Mouse (Mus musculus): ENCODE results near the gene Ostm1.

DNA sequence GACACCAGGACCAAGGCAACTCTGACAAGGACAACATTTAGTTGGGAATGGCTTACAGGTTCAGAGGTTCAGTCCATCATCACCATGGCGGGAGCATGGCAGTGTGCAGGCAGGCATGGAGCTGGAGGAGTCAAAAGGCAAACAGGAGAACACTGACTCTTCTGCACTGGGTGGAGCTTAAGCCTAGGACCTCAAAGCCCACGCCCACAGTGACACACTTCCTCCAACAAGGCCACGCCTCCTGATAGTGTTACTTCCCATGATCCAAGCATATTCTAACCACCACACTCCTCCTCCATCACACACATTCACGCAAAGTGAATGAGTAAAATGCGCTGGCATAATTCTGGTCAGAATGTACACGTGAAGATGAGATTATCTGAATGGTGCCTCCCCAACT is 56.2 kb downstream of the Ostm1 start:
- TF ChIP-seq CTCF (IDR thresholded peaks at IDR 0.05; ENCODE audit: low read depth, low read length) (no peak), POLR2A (IDR thresholded peaks at IDR 0.05; ENCODE audit: extremely low read depth, insufficient read depth, low read length) (no peak)

Data from liver, adult 2 months (tissue).